Mouse (Mus musculus) gastrocnemius, postnatal 25 days (tissue): ENCODE measurements around the gene Gm20388. TPM values are rescaled to one million over a fixed set of nuclear protein-coding genes. Genes with fewer than 3 reads are reported as not detected.

Source experiments
- DNase-seq: peaks from one replicate; pipeline ENCODE4 v3.0.0; 2022
- total RNA-seq, 2 experiments: library from RNA; stranded (reverse); gene quantifications; 1 replicate in 1 of 2; 2 replicates in 1 of 2; pipeline ENCODE4 v1.2.3; 2021

Gene Gm20388
- total RNA-seq, 2 experiments from 2014 or later = 6.7 TPM; not detected in 1

- DNase-seq = no peak
Measured at GRCm38 (mm10) chr8:122584981-122585380, 2674.3 kb downstream of the Gm20388 start.

DNA sequence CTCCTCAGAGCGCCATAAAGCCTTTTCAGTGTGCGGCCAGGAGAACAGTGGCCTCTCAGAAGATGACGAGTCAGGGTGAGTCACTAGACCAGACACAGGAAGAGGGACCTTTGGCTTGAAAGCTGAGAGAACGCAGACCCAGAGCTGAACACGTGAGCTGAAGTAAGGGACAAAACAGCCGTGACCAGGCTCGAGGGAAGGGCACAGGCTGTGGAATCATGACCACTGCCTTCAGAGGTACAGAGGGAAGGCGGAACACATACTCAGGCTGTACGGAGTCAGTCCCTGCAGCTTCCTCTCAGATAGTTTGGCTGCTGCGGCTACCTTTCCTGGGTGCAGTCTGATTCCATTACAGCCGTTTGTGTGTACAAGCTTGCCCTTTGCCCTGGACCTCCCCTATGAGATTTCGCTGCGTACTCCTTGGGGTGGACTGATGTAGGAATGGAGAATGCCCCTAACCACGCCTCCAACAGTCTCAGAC lies 2674.8 kb downstream of the Gm20388 start:
- no peak for DNase-seq

GRCm38 (mm10) chr8:122586171-122586570 lies 2675.5 kb downstream of the Gm20388 start:
- no peak for DNase-seq

DNA sequence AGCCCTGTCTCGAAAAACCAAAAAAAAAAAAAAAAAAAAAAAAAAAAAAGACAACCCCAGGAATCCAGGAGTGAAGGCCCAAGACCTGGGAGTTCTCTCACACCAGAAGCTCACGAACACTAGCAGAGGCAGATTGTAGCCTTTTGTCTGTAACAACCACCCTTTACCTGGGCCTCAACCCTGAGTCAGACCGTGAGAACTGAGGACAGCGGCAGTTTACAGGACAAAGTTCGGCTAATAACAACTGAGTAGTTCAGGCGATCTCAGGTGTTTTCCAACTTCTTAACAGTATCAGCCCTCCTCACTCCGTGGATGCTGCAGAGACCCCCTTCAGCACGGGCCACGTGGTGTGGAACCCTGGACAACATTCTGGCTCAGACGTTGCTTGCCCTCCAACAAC lies 2676.1 kb downstream of the Gm20388 start:
- DNase-seq = no peak

DNA sequence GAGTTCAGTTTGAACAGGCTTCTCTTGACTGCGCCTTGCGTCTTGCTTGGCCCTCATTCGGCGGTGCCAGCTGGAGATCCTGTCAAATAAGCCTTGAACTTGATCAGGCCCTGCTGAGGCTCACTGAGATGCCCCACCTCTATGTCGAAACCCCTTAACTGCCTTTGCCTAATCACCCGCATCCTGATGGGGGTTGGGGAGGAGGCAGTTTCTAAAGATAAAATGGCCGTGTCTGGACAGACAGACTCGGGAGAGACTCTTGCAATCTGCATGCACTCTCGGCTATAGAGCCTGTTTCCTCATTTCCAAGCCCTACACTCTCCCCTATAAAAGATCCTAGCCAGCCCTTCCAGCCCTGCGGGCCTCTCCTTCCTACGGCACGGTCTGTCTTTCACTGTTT lies 2682.6 kb downstream of the Gm20388 start:
- no peak for DNase-seq

DNA sequence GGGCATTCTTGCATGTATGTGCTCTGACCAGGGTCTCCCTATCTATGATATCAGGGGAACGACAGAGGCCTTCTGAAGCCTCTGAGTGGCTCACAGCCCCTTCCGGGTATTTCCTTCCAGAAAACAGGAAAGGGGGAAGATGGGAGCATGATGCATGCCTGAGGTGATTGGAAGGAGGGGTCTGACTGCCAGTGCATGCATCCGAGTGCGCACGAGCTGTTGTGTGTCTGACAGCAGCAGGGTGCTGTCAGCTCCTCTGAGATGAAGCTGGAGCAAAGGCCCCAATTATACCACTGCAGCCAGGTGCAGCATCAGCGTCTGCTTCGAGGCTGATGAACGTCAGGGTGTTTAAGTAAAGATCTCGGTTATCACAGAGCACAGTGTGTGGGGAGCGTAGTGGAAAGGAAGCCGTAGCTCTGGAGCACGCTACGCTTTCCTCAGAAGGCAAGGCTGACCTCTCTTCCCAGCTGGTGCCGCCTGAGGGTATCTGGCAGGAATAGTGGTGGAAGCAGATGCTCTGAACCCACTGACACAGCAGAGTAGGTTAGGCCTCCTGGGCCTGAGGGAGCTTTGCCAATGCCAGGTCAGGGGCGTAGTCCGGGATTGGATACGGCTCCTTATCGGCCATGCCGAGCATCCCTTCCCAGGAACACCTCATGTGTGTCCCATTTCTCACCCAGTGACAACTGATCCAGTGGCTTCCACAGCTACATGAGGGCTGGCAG lies 2683.3 kb downstream of the Gm20388 start:
- DNase-seq = no peak

DNA sequence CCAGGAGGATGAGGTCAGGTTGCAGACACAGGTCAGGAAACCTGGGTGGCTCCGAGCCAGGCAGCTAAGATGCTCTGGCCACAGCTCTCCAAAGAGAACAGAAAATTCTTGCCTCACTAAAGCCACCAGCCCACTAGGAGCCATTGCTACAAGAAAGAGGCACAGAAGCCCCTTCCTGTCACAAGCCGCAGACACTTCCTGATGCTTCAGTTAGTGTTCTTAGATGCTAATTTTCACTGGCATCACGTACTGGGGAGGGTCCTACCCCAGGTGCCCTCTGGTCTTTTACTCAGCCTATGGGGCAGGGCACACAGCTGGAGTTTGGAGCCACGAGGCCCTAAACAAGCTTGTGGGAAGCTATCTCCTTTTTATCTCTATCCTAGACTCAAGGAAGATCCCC lies 2685.4 kb downstream of the Gm20388 start:
- DNase-seq = no peak

DNA sequence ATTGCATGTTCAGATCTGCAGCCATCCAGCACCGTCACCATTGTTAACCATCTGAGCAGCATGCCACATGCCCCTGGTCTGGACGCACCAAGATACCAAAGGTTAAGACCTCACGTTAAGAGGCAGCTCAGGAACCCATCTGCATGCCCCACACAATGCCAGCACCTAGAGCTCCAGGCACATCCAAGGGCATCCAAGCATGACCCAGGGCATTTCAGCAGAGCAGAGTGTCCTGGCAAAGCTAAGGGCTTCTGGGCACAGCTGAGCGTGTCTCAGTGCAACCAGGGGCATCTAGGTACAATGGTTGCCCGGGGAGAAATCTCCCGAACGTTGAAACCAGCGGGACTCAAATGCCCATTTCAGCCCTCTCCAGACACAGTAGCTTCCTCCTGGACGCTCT lies 2690.0 kb downstream of the Gm20388 start:
- no peak for DNase-seq

GRCm38 (mm10) chr8:122604640-122605039 lies 2694.0 kb downstream of the Gm20388 start:
- no peak for DNase-seq

DNA sequence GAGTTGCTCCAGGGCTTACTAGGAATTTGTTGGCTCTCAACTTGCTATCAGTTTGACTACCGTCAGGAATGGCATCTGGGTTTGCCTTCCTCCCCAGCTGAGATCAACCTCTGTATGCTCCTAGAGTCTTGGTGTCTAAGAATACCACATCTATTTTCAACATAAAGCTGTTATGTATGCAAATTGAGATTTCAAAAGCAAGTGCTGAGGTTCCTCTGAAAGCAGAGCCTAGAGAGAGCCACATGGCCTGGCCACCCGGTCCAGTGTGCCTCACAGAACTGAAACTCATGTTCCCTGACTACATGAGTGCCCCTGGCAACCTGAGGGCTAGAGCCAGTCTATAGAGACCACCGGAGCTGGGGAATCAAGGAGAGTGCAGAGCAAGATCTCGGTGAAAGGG lies 2694.7 kb downstream of the Gm20388 start:
- no peak for DNase-seq

DNA sequence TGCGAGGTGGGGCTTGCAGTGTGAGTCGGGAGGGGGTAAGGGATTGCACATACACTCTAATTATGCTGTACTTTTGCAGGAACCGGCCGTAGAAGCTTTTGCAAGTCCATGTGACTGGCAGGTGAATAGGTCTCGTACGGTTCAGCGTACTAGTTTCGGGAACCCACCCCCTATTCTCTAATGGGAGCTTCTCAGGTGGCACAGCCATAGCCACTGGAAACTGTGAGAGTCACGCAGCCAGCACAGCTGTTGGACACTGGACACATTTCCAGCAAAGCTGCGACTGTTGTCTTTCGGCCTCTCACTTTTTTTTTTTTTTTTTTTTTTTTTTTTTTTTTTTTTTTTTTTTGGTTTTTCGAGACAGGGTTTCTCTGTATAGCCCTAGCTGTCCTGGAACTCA lies 2696.2 kb downstream of the Gm20388 start:
- no peak for DNase-seq

GRCm38 (mm10) chr8:122610209-122610608 lies 2699.6 kb downstream of the Gm20388 start:
- DNase-seq = no peak

DNA sequence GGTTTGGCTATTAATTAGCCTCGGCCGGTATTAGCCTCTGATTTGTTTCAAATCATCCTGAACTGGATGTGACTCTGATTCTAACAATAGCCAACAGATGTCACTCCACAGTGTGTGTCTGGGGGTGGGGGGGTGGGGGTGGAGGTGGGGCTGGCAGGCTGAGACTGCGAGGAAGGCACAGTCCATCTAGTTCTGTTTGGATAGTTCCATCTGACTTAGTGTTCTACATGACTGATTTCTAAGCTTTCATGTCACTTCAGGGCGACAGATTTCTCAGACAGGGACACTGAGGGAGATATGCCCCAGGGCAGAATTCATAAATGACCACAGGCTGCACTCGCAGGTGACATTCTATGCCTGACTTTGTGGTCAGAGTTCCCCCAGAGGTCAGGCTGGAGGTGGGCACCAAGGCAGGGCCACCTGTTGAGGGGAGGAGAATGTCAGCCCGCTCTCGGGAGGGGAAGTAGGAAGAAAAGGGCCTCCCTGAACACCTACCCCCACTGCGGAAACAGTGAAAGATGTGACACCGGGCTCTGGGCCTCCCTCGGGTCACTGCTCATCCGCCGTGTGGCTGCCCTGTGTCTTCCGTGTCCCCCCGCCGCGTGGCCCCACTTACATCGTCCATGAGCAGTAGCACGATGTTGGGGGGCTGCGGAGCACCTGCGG lies 2700.1 kb downstream of the Gm20388 start:
- no peak for DNase-seq

- DNase-seq = peak; percentile 93
Measured at GRCm38 (mm10) chr8:122611295-122612133, 2700.9 kb downstream of the Gm20388 start, which contains the start of the genes Galns and Trappc2l. TSS of gene Galns (minus strand) at chr8:122611463. TSS of gene Trappc2l (plus strand) at chr8:122611640.

DNA sequence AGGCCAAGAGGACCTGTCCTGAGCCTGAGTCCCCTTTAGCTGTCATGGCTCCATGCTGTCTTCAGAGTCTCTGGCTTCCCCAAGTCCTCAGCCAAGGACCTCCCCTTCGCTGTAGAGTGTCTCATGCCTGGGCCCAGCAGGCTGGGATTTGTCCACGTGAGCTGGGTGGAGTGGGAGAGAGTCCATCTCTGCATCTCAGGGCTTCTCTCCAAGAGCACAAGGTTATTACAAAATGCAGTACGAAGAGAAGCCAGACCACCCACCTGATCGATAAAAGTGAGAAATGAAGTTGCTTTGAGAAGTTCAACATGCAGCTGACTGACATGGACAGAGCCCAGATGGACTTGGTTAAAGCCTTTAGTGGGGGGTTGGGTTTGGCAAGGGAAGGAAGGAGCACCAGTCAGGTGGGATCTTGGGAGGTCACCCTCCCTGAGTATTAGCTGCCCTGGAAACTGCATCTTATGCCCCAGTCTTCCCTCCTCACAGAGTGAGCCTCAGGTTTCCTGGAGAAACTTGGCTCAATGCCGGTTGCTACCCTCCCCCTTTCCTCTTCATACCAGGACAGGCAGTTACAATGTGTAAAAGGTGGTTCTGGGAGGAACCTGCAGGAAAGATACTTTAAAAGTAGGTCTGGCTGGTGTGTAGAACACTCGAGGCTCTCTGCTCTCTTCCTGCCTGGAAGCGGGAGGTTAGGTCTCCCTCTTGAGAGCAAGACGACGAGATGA lies 2705.7 kb downstream of the Gm20388 start:
- peak; percentile 45 for DNase-seq

- peak; percentile 71 for DNase-seq
Measured at GRCm38 (mm10) chr8:122617947-122618546, 2707.4 kb downstream of the Gm20388 start.

DNA sequence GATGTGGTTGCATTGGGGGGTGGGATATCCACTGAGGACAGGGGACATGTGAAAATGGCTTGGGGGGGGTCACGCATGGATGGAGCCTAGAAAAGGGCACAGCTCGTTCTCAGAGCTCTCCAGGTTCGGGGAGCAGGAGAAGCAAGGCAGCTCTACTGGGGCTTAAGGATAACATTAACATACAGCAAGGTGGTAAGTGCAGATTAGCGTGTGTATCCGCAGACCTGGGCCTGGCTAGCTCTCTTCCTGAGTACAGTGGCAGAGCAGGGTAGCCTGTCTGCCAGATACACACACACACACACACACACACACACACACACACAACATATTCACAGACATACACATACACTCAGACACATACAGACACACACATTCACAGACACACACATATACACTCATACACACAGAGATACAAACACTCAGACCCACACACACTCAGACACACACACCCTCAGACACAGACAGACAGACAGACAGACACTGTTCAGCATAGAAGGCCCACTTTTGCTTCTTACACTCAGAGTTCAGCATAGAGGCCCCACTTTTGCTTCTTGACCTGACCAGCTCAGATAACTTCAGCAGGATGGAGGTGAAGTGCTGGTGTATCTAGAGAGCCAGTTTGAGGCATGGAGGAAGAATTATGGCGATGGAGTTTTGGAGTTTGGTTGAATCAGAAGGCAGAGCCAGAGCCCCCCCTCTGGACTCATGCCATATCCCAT lies 2708.2 kb downstream of the Gm20388 start:
- no peak for DNase-seq

- no peak for DNase-seq
Measured at GRCm38 (mm10) chr8:122620446-122620845, 2709.8 kb downstream of the Gm20388 start.

DNA sequence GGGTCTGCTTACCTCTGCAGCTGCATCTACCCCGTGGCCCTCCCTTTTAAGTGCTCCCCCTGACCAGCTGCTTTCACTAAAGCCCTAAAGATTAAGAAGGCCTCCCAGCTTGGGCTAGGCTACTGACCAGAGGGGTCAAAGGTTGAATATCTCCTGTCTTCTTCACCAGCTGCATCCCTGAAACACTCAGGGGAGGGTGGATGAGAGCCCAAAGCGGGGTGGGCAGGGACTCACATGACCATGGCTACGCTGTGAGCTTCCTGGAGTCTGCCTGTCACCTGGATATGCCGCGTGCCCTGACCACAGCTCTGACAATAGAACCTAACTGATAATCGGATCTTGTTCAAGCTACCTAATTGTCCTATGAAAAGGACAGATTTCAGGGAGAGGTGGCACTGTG lies 2712.1 kb downstream of the Gm20388 start, which contains the start of gene Pabpn1l:
TSS of gene Pabpn1l (minus strand) at position 13 of the 400 bp plus-strand sequence.
- no peak for DNase-seq

DNA sequence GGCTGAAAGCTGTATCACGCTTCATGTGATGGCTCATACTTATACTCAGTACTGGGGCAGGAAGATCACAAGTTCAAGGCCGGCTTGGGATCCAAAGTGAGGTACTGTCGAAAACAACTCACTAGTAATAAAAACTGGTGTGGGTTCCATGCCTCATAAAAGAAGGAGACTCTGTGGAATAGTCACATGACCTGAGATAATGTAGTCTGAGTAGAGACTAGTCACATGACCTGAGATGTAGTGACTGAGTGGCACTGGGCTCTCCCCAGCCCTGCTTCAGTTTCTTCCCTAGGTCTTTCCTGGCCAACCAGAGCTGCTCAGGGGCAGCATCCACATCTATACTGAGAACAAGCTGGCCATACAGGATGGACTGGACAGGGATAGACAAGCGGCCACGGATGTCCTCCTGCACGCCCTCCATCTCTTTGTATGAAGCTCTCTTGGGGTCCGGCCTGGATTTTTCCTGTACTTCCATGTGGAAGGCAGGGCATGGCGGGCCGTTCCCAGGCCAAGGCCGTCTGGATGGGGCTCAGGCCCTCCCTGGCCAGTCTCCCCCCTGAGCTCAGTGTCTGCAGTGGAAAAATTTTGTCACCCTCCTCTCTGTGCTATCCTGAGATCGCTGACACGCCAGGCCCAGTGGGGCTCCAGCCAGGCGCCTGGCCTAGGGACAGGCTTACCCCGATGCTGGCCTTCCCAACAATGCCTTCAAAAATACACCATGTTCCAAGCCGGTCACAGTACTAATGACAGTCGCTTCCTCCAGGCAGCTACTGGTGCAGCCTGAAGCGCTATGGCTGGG lies 2713.4 kb downstream of the Gm20388 start:
- peak; percentile 80 for DNase-seq
